Comparison of ENCODE assay signal across 8 mouse cellular contexts in the genomic region with DNA sequence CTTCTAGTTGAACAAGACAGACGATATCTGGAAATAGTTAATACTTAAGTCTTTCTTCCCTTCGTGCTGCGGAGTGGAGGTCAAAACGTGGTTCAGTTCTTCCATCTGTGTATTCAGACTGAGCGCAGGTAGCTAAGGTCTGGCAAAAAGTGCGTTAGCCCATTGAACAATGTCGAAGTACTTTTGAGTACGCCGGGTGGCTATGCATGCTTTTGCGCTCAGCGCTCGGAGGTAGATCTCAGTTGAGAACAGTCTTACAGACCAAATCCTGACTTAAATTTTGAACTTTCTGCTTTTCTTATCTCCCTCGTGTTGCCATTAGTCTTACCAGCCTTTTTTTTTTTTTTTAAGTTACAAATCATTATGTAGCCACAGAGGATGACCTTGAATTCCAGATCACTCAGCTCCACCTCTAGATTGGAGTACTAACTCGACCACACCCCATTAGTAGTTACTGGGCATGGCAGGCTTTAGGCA. TPM values are rescaled to one million over a fixed set of nuclear protein-coding genes. Genes with fewer than 3 reads are reported as not detected.
DNase-seq lines count a peak whose midpoint lies in the region; ATAC-seq lines count a peak whose summit lies in the region.

No protein-coding gene starts in this region.

- no peaks in the 10 kb centered on the region for H3K27me3 ChIP-seq in heart, embryonic 12.5 days (replicated peaks)
- no peaks in the 10 kb centered on the region for H3K27me3 ChIP-seq in liver, embryonic 16.5 days (ENCODE audit: control insufficient read depth, insufficient read depth, low read depth, low read length)

- DNase-seq in heart, postnatal 14 days, result no peak
- peak; percentile 40 for DNase-seq in embryo, embryonic 11 days
- peak; percentile 65 for DNase-seq in induced T-regulatory cell, adult 2 months (ENCODE audit: low read depth)
- DNase-seq in testis, postnatal 14 days (ENCODE audit: low spot score), result peak; percentile 32
- DNase-seq in gastrocnemius, adult 8-10 months (ENCODE audit: low spot score in 2 of 2), result no peak
- no peak for DNase-seq in layer of hippocampus, postnatal 14 days (ENCODE audit: low spot score in 2 of 2)

- peak overlapping the region; percentile 96 for H3K27ac ChIP-seq in heart, embryonic 12.5 days (ENCODE audit: poor library complexity, severe bottlenecking)
- peak overlapping the region; percentile 96 for H3K27ac ChIP-seq in liver, embryonic 16.5 days (ENCODE audit: low read length)

- peak overlapping the region; percentile 84 for H3K4me3 ChIP-seq in heart, embryonic 12.5 days
- H3K4me3 ChIP-seq in liver, embryonic 16.5 days (ENCODE audit: low read depth, low read length), result peak overlapping the region; percentile 99

- no peak for ATAC-seq in heart, embryonic 12.5 days (ENCODE audit: insufficient number of reproducible peaks, low FRiP score)
- ATAC-seq in liver, embryonic 16.5 days (ENCODE audit: low read depth), result no peak

- under 1% methylated on average over 14 of the region's 14 CpGs for WGBS in heart, embryonic 12.5 days
- WGBS in liver, embryonic 16.5 days (ENCODE audit: insufficient replicate concordance), result 1% methylated on average over 14 of the region's 14 CpGs

- peak overlapping the region; percentile 93 for H3K9ac ChIP-seq in heart, embryonic 12.5 days
- peak overlapping the region; percentile 97 for H3K9ac ChIP-seq in liver, embryonic 16.5 days (ENCODE audit: low read depth, low read length)

- intact Hi-C loops in heart, postnatal 14 days (cut with DNase I), result no loop called here

- H3K4me2 ChIP-seq in heart, embryonic 12.5 days, result peak overlapping the region; percentile 87
- H3K4me2 ChIP-seq in liver, embryonic 16.5 days (ENCODE audit: low read depth, low read length), result peak overlapping the region; percentile 98

- H3K9me3 ChIP-seq in heart, embryonic 12.5 days (replicated peaks), result no peaks in the 10 kb centered on the region
- no peaks in the 10 kb centered on the region for H3K9me3 ChIP-seq in liver, embryonic 16.5 days (replicated peaks; ENCODE audit: control insufficient read depth, low read length)

- peaks cover 34% of the 10 kb centered on the region for H3K4me1 ChIP-seq in heart, embryonic 12.5 days (replicated peaks)
- H3K4me1 ChIP-seq in liver, embryonic 16.5 days (ENCODE audit: control insufficient read depth, low read depth, low read length), result peaks cover 39% of the 10 kb centered on the region

- no peaks in the 10 kb centered on the region for H3K36me3 ChIP-seq in heart, embryonic 12.5 days
- H3K36me3 ChIP-seq in liver, embryonic 16.5 days (ENCODE audit: control insufficient read depth, insufficient read depth), result no peaks in the 10 kb centered on the region

RNA-seq across cellular contexts. Expression of gene Hnrnpf, which starts 8.3 kb away (rescaled TPM):
- polyA plus RNA-seq in heart, embryonic 12.5 days (2016; fragmentation: Nextera tagmentation; extraction: Ambion mirVana), result 530 and 545 TPM in 2 replicates
- 100 to 1,000 TPM; 228 to 255 TPM for total RNA-seq in heart, postnatal 14 days (2021)
- polyA plus RNA-seq in liver, embryonic 16.5 days (2015; fragmentation: Nextera tagmentation; extraction: Ambion mirVana), result 420 and 472 TPM in 2 replicates
- 100 to 1,000 TPM in 1 of 4 experiments, 10 to 100 TPM in 3; 85.6 to 104 (median 94.2) TPM for total RNA-seq in gastrocnemius, adult 8-10 months (2022)
- 100 to 1,000 TPM; 140 to 154 TPM for total RNA-seq in layer of hippocampus, postnatal 14 days (2021)

RNA-seq across cellular contexts. Expression of gene Fxyd4, which starts 29.0 kb away (rescaled TPM):
- polyA plus RNA-seq in heart, embryonic 12.5 days (2016; fragmentation: Nextera tagmentation; extraction: Ambion mirVana), result 1.2 and 1.5 TPM in 2 replicates
- total RNA-seq in heart, postnatal 14 days (2021), result not detected
- 0.30 TPM in 1 of 2 replicates, not detected in the other for polyA plus RNA-seq in liver, embryonic 16.5 days (2015; fragmentation: Nextera tagmentation; extraction: Ambion mirVana)
- not detected for total RNA-seq in gastrocnemius, adult 8-10 months (2022)
- total RNA-seq in layer of hippocampus, postnatal 14 days (2021), result not detected

RNA-seq across cellular contexts. Expression of gene Zfp239, which starts 46.6 kb away (rescaled TPM):
- polyA plus RNA-seq in heart, embryonic 12.5 days (2016; fragmentation: Nextera tagmentation; extraction: Ambion mirVana), result 2.5 and 2.9 TPM in 2 replicates
- 1 to 10 TPM in 1 of 2 experiments, under 1 TPM in 1; 0.22 to 1.1 TPM for total RNA-seq in heart, postnatal 14 days (2021)
- polyA plus RNA-seq in liver, embryonic 16.5 days (2015; fragmentation: Nextera tagmentation; extraction: Ambion mirVana), result 1.7 and 2.3 TPM in 2 replicates
- 1 to 10 TPM; 1.1 to 2.7 (median 1.9) TPM for total RNA-seq in gastrocnemius, adult 8-10 months (2022)
- total RNA-seq in layer of hippocampus, postnatal 14 days (2021), result 10 to 100 TPM; 31.1 to 36.0 TPM

Comparison
In these comparisons a context has a peak if more than half of its experiments do, and no peak if none do; other contexts are left out.
1. DNase-seq: peak in embryo, embryonic 11 days (single experiment), induced T-regulatory cell, adult 2 months (single experiment) and testis, postnatal 14 days (single experiment); none in heart, postnatal 14 days (0 of 2), gastrocnemius, adult 8-10 months (0 of 2) and layer of hippocampus, postnatal 14 days (0 of 2).
2. RNA of gene Zfp239, which starts 46.6 kb away (total RNA-seq): 31.1 to 36.0 TPM in layer of hippocampus, postnatal 14 days; 1.1 to 2.7 TPM in gastrocnemius, adult 8-10 months and 0.22 to 1.1 TPM in heart, postnatal 14 days; every median in the first group is over 4 times any median in the second.